Mouse (Mus musculus): ENCODE results near the gene Rac1. TPM values are rescaled to one million over a fixed set of nuclear protein-coding genes. Genes with fewer than 3 reads are reported as not detected.
"Not testable (repeated sequence)": the region's sequence is repeated elsewhere in the genome, so short reads cannot be mapped to it uniquely, and the experiment has no call there.

The Rac1 gene
- polyA plus RNA-seq, 1 experiment from 2014 or later: 391 TPM

GRCm38 (mm10) chr5:143548922-143549321 is 21.1 kb upstream of the Rac1 start:
- Histone ChIP-seq H3K9ac (peak overlapping the region; percentile 88), H3K4me3 (peak overlapping the region; percentile 66), H3K4me2 (peak overlapping the region; percentile 75), H3K27ac (peak overlapping the region; percentile 85), H3K4me1 (replicated peaks) (peaks cover 40% of the 10 kb centered on the region)
- not testable (repeated sequence) for H3K9me3 ChIP-seq, H3K27me3 ChIP-seq, H3K36me3 ChIP-seq
- peak; percentile 77 for ATAC-seq (ENCODE audit: low FRiP score)
- 2% methylated on average over 23 of the region's 28 CpGs for WGBS

GRCm38 (mm10) chr5:143548401-143548846 is 20.6 kb upstream of the Rac1 start:
- H3K36me3 ChIP-seq: peaks cover 5% of the 10 kb centered on the region
- H3K4me2 ChIP-seq: peak overlapping the region; percentile 75
- H3K9ac ChIP-seq: peak overlapping the region; percentile 88
- peak overlapping the region; percentile 66 for H3K4me3 ChIP-seq
- ATAC-seq (ENCODE audit: low FRiP score): peak; percentile 95
- H3K4me1 ChIP-seq (replicated peaks): peaks cover 40% of the 10 kb centered on the region
- H3K9me3 ChIP-seq: no peaks in the 10 kb centered on the region
- peak overlapping the region; percentile 85 for H3K27ac ChIP-seq
- H3K27me3 ChIP-seq: no peaks in the 10 kb centered on the region; the same call in 1 of the 2 replicates
- WGBS: under 1% methylated on average over 37 of the region's 37 CpGs

GRCm38 (mm10) chr5:143547866-143548265 is 20.0 kb upstream of the Rac1 start:
- peaks cover 5% of the 10 kb centered on the region for H3K36me3 ChIP-seq
- 56% methylated on average over 10 of the region's 10 CpGs for WGBS

GRCm38 (mm10) chr5:143547384-143547783 is 19.5 kb upstream of the Rac1 start:
- WGBS: 9% methylated on average over 11 of the region's 11 CpGs
- Histone ChIP-seq H3K9ac (no peak overlapping the region), H3K27me3 (no peaks in the 10 kb centered on the region; the same call in 1 of the 2 replicates), H3K4me3 (no peak overlapping the region), H3K4me2 (no peak overlapping the region), H3K27ac (no peak overlapping the region), H3K36me3 (peaks cover 5% of the 10 kb centered on the region; the same call in 1 of the 2 replicates), H3K4me1 (replicated peaks) (peaks cover 37% of the 10 kb centered on the region), H3K9me3 (no peaks in the 10 kb centered on the region)
- ATAC-seq (ENCODE audit: low FRiP score): no peak

More at GRCm38 (mm10) chr5:143547866-143548265, 20.0 kb upstream of the Rac1 start:
- Histone ChIP-seq H3K9me3 (no peaks in the 10 kb centered on the region), H3K27me3 (no peaks in the 10 kb centered on the region; the same call in 1 of the 2 replicates), H3K27ac (peak overlapping the region; percentile 85; the same call in 1 of the 2 replicates), H3K4me3 (no peak overlapping the region), H3K9ac (no peak overlapping the region), H3K4me2 (peak overlapping the region; percentile 26; the same call in 1 of the 2 replicates), H3K4me1 (replicated peaks) (peaks cover 39% of the 10 kb centered on the region)
- no peak for ATAC-seq (ENCODE audit: low FRiP score)

GRCm38 (mm10) chr5:143539111-143539510 is 11.3 kb upstream of the Rac1 start:
- Histone ChIP-seq H3K27me3 (no peaks in the 10 kb centered on the region), H3K36me3 (no peaks in the 10 kb centered on the region), H3K4me3 (no peak overlapping the region), H3K27ac (no peak overlapping the region), H3K4me2 (no peak overlapping the region), H3K4me1 (replicated peaks) (no peaks in the 10 kb centered on the region), H3K9ac (no peak overlapping the region), H3K9me3 (no peaks in the 10 kb centered on the region)
- no peak for ATAC-seq (ENCODE audit: low FRiP score)
- WGBS: 88% methylated on average over 8 of the region's 8 CpGs

- Histone ChIP-seq H3K36me3 (no peaks in the 10 kb centered on the region), H3K4me2 (no peak overlapping the region), H3K4me3 (no peak overlapping the region), H3K9me3 (no peaks in the 10 kb centered on the region), H3K9ac (no peak overlapping the region), H3K27me3 (no peaks in the 10 kb centered on the region), H3K27ac (no peak overlapping the region), H3K4me1 (replicated peaks) (no peaks in the 10 kb centered on the region)
- 48% methylated on average over 2 of the region's 2 CpGs for WGBS
- no peak for ATAC-seq (ENCODE audit: low FRiP score)
These were observed 9.2 kb upstream of the Rac1 start for GRCm38 (mm10) chr5:143537022-143537421.

GRCm38 (mm10) chr5:143534922-143535321 is 7.1 kb upstream of the Rac1 start:
- 91% methylated on average over 4 of the region's 4 CpGs for WGBS
- Histone ChIP-seq H3K36me3 (no peaks in the 10 kb centered on the region), H3K4me1 (replicated peaks) (no peaks in the 10 kb centered on the region), H3K9ac (no peak overlapping the region), H3K27me3 (no peaks in the 10 kb centered on the region), H3K9me3 (no peaks in the 10 kb centered on the region), H3K4me3 (no peak overlapping the region), H3K4me2 (no peak overlapping the region), H3K27ac (no peak overlapping the region)
- no peak for ATAC-seq (ENCODE audit: low FRiP score)

- Histone ChIP-seq H3K4me3 (no peak overlapping the region), H3K4me1 (replicated peaks) (peaks cover 18% of the 10 kb centered on the region), H3K27ac (no peak overlapping the region), H3K27me3 (no peaks in the 10 kb centered on the region), H3K9me3 (no peaks in the 10 kb centered on the region), H3K9ac (no peak overlapping the region), H3K4me2 (no peak overlapping the region), H3K36me3 (no peaks in the 10 kb centered on the region)
- 61% methylated on average over 7 of the region's 7 CpGs for WGBS
- no peak for ATAC-seq (ENCODE audit: low FRiP score)
These were observed 2.9 kb upstream of the Rac1 start for GRCm38 (mm10) chr5:143530715-143531114.

GRCm38 (mm10) chr5:143528308-143528683 is 460 bp upstream of the Rac1 start:
- H3K9me3 ChIP-seq: no peaks in the 10 kb centered on the region
- peak overlapping the region; percentile 96 for H3K27ac ChIP-seq
- peak overlapping the region; percentile 100 for H3K9ac ChIP-seq
- H3K27me3 ChIP-seq: no peaks in the 10 kb centered on the region
- H3K4me1 ChIP-seq (replicated peaks): peaks cover 37% of the 10 kb centered on the region
- peak overlapping the region; percentile 93 for H3K4me2 ChIP-seq
- peak; percentile 60 for ATAC-seq (ENCODE audit: low FRiP score)
- peaks cover 3% of the 10 kb centered on the region; the same call in 1 of the 2 replicates for H3K36me3 ChIP-seq
- WGBS: 14% methylated on average over 7 of the region's 7 CpGs
- peak overlapping the region; percentile 99 for H3K4me3 ChIP-seq

GRCm38 (mm10) chr5:143526698-143527331 is 1.0 kb downstream of the Rac1 start:
- ATAC-seq (ENCODE audit: low FRiP score): no peak
- no peaks in the 10 kb centered on the region for H3K27me3 ChIP-seq
- peak overlapping the region; percentile 99 for H3K4me3 ChIP-seq
- H3K9ac ChIP-seq: peak overlapping the region; percentile 100
- 13% methylated on average over 28 of the region's 28 CpGs for WGBS
- peaks cover 3% of the 10 kb centered on the region; the same call in 1 of the 2 replicates for H3K36me3 ChIP-seq
- H3K4me2 ChIP-seq: peak overlapping the region; percentile 93
- peaks cover 40% of the 10 kb centered on the region for H3K4me1 ChIP-seq (replicated peaks)
- H3K9me3 ChIP-seq: no peaks in the 10 kb centered on the region
- H3K27ac ChIP-seq: peak overlapping the region; percentile 96; the same call in 1 of the 2 replicates

- H3K36me3 ChIP-seq: peaks cover 3% of the 10 kb centered on the region; the same call in 1 of the 2 replicates
- H3K4me1 ChIP-seq (replicated peaks): peaks cover 40% of the 10 kb centered on the region
- H3K9me3 ChIP-seq: no peaks in the 10 kb centered on the region
- ATAC-seq (ENCODE audit: low FRiP score): no peak
- H3K27me3 ChIP-seq: no peaks in the 10 kb centered on the region
- WGBS: 70% methylated on average over 7 of the region's 7 CpGs
- H3K4me2 ChIP-seq: peak overlapping the region; percentile 93
- peak overlapping the region; percentile 99 for H3K4me3 ChIP-seq
- H3K9ac ChIP-seq: peak overlapping the region; percentile 100; the same call in 1 of the 2 replicates
- H3K27ac ChIP-seq: no peak overlapping the region; the same call in 1 of the 2 replicates
These were observed 2.2 kb downstream of the Rac1 start for GRCm38 (mm10) chr5:143525454-143526225.

GRCm38 (mm10) chr5:143522882-143523281 is 5.0 kb downstream of the Rac1 start:
- H3K27ac ChIP-seq: no peak overlapping the region
- H3K36me3 ChIP-seq: peaks cover 3% of the 10 kb centered on the region; the same call in 1 of the 2 replicates
- H3K4me1 ChIP-seq (replicated peaks): peaks cover 38% of the 10 kb centered on the region
- H3K27me3 ChIP-seq: no peaks in the 10 kb centered on the region
- no peak overlapping the region for H3K4me3 ChIP-seq
- H3K9me3 ChIP-seq: no peaks in the 10 kb centered on the region
- no peak for ATAC-seq (ENCODE audit: low FRiP score)
- 97% methylated on average over 3 of the region's 3 CpGs for WGBS
- H3K4me2 ChIP-seq: no peak overlapping the region
- H3K9ac ChIP-seq: no peak overlapping the region

Measured in hindbrain, embryonic 13.5 days (tissue).